Mouse (Mus musculus) ES-Bruce4 (cell line): ENCODE results near the gene Schip1.

ENCODE experiments used
- EP300 ChIP-seq: IDR thresholded peaks from 2 replicates; pipeline ENCODE4 v1.6.1; 2011; ENCODE audit warnings: low read depth, low read length; ENCODE audit not compliant: insufficient read depth
- POLR2A ChIP-seq: IDR thresholded peaks from one replicate; pipeline ENCODE4 v1.8.1; 2011; ENCODE audit warnings: low read length; ENCODE audit not compliant: insufficient read depth

DNA sequence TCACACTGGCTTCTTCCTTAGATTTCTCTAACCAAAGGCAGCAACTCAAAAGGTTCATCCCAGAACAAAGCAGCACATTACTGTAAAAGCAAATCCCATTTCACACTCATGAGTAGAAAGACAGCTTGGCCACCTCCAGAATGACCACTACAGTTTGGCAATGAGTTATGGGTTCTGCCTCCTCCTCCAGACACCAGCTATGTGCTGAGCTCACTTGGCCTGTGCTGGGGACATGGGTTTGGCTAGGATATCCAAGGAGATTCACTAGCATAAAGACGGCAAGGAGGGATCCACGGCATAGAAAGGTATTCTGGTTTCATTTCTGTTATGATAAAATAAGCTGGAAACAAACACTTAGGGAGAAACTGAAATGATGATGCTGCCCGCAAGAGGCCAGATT lies 323.4 kb downstream of the Schip1 start:
- TF ChIP-seq POLR2A (no peak), EP300 (no peak)
